26 mouse cellular contexts compared by ENCODE assay signal in genomic region chr19:6206716-6207115, GRCm38 (mm10). TPM values are rescaled to one million over a fixed set of nuclear protein-coding genes. Genes with fewer than 3 reads are reported as not detected.
DNase-seq lines count a peak whose midpoint lies in the region; ATAC-seq and TF ChIP-seq lines count a peak whose summit lies in the region.
"Had no signal": no experiment of that assay in that cellular context is flagged by ENCODE, and none has a peak within 500 bp of the region (broad histone marks: within the 10 kb centered on the region; RNA-seq: fewer than 3 reads in every experiment).

No protein-coding gene starts in this region.

- TF ChIP-seq CTCF in gastrocnemius, adult 2 months (IDR thresholded peaks at IDR 0.05): no peak

- H3K4me3 ChIP-seq in gastrocnemius, adult 2 months: no peak overlapping the region
- H3K4me3 ChIP-seq in embryonic facial prominence, embryonic 14.5 days (ENCODE audit: low read depth, low read length): no peak overlapping the region
- H3K4me3 ChIP-seq: forebrain, embryonic 10.5 days; heart, embryonic 12.5 days; hindbrain, embryonic 15.5 days had no signal

- no peaks in the 10 kb centered on the region for H3K27me3 ChIP-seq in embryonic facial prominence, embryonic 14.5 days (replicated peaks; ENCODE audit: control insufficient read depth, insufficient read depth, low read length)
- H3K27me3 ChIP-seq: heart, embryonic 12.5 days; hindbrain, embryonic 15.5 days had no signal

- no peak overlapping the region for H3K4me2 ChIP-seq in embryonic facial prominence, embryonic 14.5 days (ENCODE audit: low read depth, low read length)
- H3K4me2 ChIP-seq: heart, embryonic 12.5 days; hindbrain, embryonic 15.5 days had no signal

- intact Hi-C loops in gastrocnemius, adult 2 months (cut with DNase I): no loop called here
- intact Hi-C loops in heart, postnatal 25 days (cut with DNase I): no loop called here

- H3K4me1 ChIP-seq in embryonic facial prominence, embryonic 14.5 days (ENCODE audit: control insufficient read depth, insufficient read depth, low read length): no peaks in the 10 kb centered on the region
- H3K4me1 ChIP-seq: forebrain, embryonic 10.5 days; heart, embryonic 12.5 days; hindbrain, embryonic 15.5 days had no signal

- H3K27ac ChIP-seq in gastrocnemius, adult 2 months: no peak overlapping the region; the same call in 1 of the 2 replicates
- no peak overlapping the region for H3K27ac ChIP-seq in embryonic facial prominence, embryonic 14.5 days (replicated peaks; ENCODE audit: low read depth, low read length)
- H3K27ac ChIP-seq: forebrain, embryonic 10.5 days; hindbrain, embryonic 15.5 days had no signal

- WGBS in embryonic facial prominence, embryonic 14.5 days: 58% methylated on average over 5 of the region's 5 CpGs

- peak; percentile 21 for DNase-seq in gastrocnemius, postnatal 25 days
- no peak for DNase-seq in gastrocnemius, adult 2 months
- DNase-seq in embryonic facial prominence, embryonic 14.5 days (ENCODE audit: low spot score): peak; percentile 14
- DNase-seq in lung, postnatal 10 days: peak; percentile 71
- DNase-seq in lung, postnatal 4 days: peak; percentile 44 to 72
- DNase-seq in adrenal gland, postnatal 36 days: no peak
- DNase-seq in heart, postnatal 25 days (ENCODE audit: low spot score): no peak
- DNase-seq: adrenal gland, postnatal 14 days; cerebellum, adult 2 months; cerebellum, postnatal 10 days; gastrocnemius, postnatal 14 days; heart, postnatal 36 days had no signal

- H3K9me3 ChIP-seq in embryonic facial prominence, embryonic 14.5 days (ENCODE audit: control insufficient read depth, low read length): no peaks in the 10 kb centered on the region
- H3K9me3 ChIP-seq: forebrain, embryonic 10.5 days; heart, embryonic 12.5 days; hindbrain, embryonic 15.5 days had no signal

- no peak overlapping the region for H3K9ac ChIP-seq in embryonic facial prominence, embryonic 14.5 days (ENCODE audit: low read depth, low read length)
- H3K9ac ChIP-seq: heart, embryonic 12.5 days; hindbrain, embryonic 15.5 days had no signal

- no peaks in the 10 kb centered on the region for H3K36me3 ChIP-seq in embryonic facial prominence, embryonic 14.5 days (ENCODE audit: control insufficient read depth, insufficient read depth, low read length)
- H3K36me3 ChIP-seq: forebrain, embryonic 10.5 days; heart, embryonic 12.5 days; hindbrain, embryonic 15.5 days had no signal

- no peak for ATAC-seq in embryonic facial prominence, embryonic 14.5 days (ENCODE audit: low read depth)
- ATAC-seq: activated CD4-positive, CD25-positive, alpha-beta regulatory T cell, adult 4 months; forebrain, embryonic 16.5 days; Patski had no signal

RNA-seq across cellular contexts. Expression of gene Gpha2, which starts 19.5 kb away (rescaled TPM):
- total RNA-seq in gastrocnemius, postnatal 25 days (2021): not detected
- total RNA-seq in gastrocnemius, adult 2 months (2021): not detected
- polyA plus RNA-seq in embryonic facial prominence, embryonic 14.5 days (2014; fragmentation: Nextera tagmentation; extraction: Ambion mirVana): 3.3 and 4.1 TPM in 2 replicates
- 10 to 100 TPM; 25.5 to 27.9 TPM for total RNA-seq in adrenal gland, postnatal 36 days (2021)
- not detected for total RNA-seq in heart, postnatal 25 days (2021)
- total RNA-seq: gastrocnemius, postnatal 14 days; granulocyte monocyte progenitor cell, adult 5-6 weeks; heart, adult 8-10 months; heart, postnatal 36 days; MEL had no signal
- polyA plus RNA-seq: activated CD4-positive, CD25-positive, alpha-beta regulatory T cell, adult 4 months; cerebellum, adult 2 months; forebrain, embryonic 16.5 days; frontal cortex, adult 2 months; heart, embryonic 12.5 days; hindbrain, embryonic 15.5 days had no signal

RNA-seq across cellular contexts. Expression of gene Majin, which starts 22.5 kb away (rescaled TPM):
- total RNA-seq in gastrocnemius, postnatal 25 days (2021): not detected
- not detected for total RNA-seq in gastrocnemius, adult 2 months (2021)
- not detected in 2 replicates for polyA plus RNA-seq in embryonic facial prominence, embryonic 14.5 days (2014; fragmentation: Nextera tagmentation; extraction: Ambion mirVana)
- total RNA-seq in adrenal gland, postnatal 36 days (2021): 1 to 10 TPM; 1.7 TPM
- not detected for total RNA-seq in heart, postnatal 25 days (2021)
- total RNA-seq: gastrocnemius, postnatal 14 days; granulocyte monocyte progenitor cell, adult 5-6 weeks; heart, adult 8-10 months; heart, postnatal 36 days; MEL had no signal
- polyA plus RNA-seq: C2C12; embryonic facial prominence, embryonic 11.5 days; forebrain, embryonic 10.5 days; forebrain, embryonic 16.5 days; heart, embryonic 12.5 days; heart, embryonic 16.5 days; hindbrain, embryonic 11.5 days; hindbrain, embryonic 15.5 days; Patski had no signal

RNA-seq across cellular contexts. Expression of gene Ppp2r5b, which starts 29.0 kb away (rescaled TPM):
- 10 to 100 TPM; 28.8 to 32.5 TPM for total RNA-seq in gastrocnemius, postnatal 25 days (2021)
- total RNA-seq in gastrocnemius, adult 2 months (2021): 10 to 100 TPM; 35.6 to 37.7 TPM
- polyA plus RNA-seq in embryonic facial prominence, embryonic 14.5 days (2014; fragmentation: Nextera tagmentation; extraction: Ambion mirVana): 35.1 and 36.5 TPM in 2 replicates
- 100 to 1,000 TPM in 1 of 2 experiments, 10 to 100 TPM in 1; 83.5 to 129 TPM for total RNA-seq in adrenal gland, postnatal 36 days (2021)
- total RNA-seq in heart, postnatal 25 days (2021): 10 to 100 TPM; 33.6 to 38.0 TPM

RNA-seq across cellular contexts. Expression of gene Atg2a, which starts 34.8 kb away (rescaled TPM):
- 10 to 100 TPM; 15.3 to 16.7 TPM for total RNA-seq in gastrocnemius, postnatal 25 days (2021)
- 10 to 100 TPM; 18.4 to 19.0 TPM for total RNA-seq in gastrocnemius, adult 2 months (2021)
- 10.6 and 11.1 TPM in 2 replicates for polyA plus RNA-seq in embryonic facial prominence, embryonic 14.5 days (2014; fragmentation: Nextera tagmentation; extraction: Ambion mirVana)
- total RNA-seq in adrenal gland, postnatal 36 days (2021): 10 to 100 TPM; 30.7 to 33.3 TPM
- 10 to 100 TPM; 22.0 to 22.2 TPM for total RNA-seq in heart, postnatal 25 days (2021)

Comparison
In these comparisons a context has a peak if more than half of its experiments do, and no peak if none do; other contexts are left out.
1. DNase-seq: peak in gastrocnemius, postnatal 25 days (single experiment), embryonic facial prominence, embryonic 14.5 days (single experiment), lung, postnatal 10 days (single experiment) and lung, postnatal 4 days (2 of 2); none in gastrocnemius, adult 2 months (single experiment), adrenal gland, postnatal 36 days (0 of 2) and heart, postnatal 25 days (single experiment).
2. RNA of gene Gpha2, which starts 19.5 kb away (total RNA-seq): 25.5 to 27.9 TPM in adrenal gland, postnatal 36 days; not detected in heart, postnatal 25 days, not detected in gastrocnemius, adult 2 months and not detected in gastrocnemius, postnatal 25 days; every median in the first group is over 10 times any median in the second.